Mouse (Mus musculus) left cerebral cortex, adult 8-10 months (tissue): ENCODE measurements at regions not wholly inside any gene's neighbourhood (a gene's known extent, or its start where the extent isn't known, plus 50 kb on each side); places are given as distances from the start of the nearest gene placed in this dataset.

Source experiments
- DNase-seq, 2 experiments: peaks; one replicate each; pipeline ENCODE4 v3.0.0; 2022; ENCODE audit warnings: low spot score in 2 of 2
- microRNA-seq, 2 experiments: library from miRNA; unstranded; fragments of <30 nt; microRNA quantifications; one replicate each; pipeline ENCODE4 v1.2.0; 2022

GRCm38 (mm10) chr10:97346949-97347348 is 132.5 kb upstream of the Dcn start:
- no peak for DNase-seq

- no peak for DNase-seq
Measured at GRCm38 (mm10) chr10:97368625-97369024, 110.8 kb upstream of the Dcn start.

- DNase-seq: peak in 1 of 2 experiments; percentile 9
Measured at GRCm38 (mm10) chr10:97375824-97376223, 103.6 kb upstream of the Dcn start.

DNA sequence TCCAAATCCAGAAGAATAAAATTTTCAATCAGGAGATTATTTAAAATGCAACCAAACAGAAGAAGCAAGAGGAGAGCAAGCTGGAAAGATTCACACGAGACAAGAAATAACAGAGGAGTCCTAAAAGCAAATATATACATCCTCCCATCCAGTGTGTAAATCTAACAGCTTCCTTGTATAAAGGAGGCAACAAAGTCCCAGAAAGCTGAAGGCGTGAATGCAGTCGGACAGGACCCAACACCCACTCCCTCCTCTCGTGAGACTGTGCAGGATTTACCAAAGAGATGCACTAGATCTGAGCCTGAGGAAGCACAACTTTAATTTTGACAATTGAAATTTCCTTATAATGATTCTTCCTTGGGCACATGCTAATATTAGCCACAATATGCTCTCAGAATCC is 103.0 kb upstream of the Dcn start:
- no peak for DNase-seq

- no peak for DNase-seq
Measured at GRCm38 (mm10) chr10:97381586-97381985, 97.8 kb upstream of the Dcn start.

- DNase-seq: no peak
Measured at GRCm38 (mm10) chr10:97383881-97384280, 95.5 kb upstream of the Dcn start.

DNA sequence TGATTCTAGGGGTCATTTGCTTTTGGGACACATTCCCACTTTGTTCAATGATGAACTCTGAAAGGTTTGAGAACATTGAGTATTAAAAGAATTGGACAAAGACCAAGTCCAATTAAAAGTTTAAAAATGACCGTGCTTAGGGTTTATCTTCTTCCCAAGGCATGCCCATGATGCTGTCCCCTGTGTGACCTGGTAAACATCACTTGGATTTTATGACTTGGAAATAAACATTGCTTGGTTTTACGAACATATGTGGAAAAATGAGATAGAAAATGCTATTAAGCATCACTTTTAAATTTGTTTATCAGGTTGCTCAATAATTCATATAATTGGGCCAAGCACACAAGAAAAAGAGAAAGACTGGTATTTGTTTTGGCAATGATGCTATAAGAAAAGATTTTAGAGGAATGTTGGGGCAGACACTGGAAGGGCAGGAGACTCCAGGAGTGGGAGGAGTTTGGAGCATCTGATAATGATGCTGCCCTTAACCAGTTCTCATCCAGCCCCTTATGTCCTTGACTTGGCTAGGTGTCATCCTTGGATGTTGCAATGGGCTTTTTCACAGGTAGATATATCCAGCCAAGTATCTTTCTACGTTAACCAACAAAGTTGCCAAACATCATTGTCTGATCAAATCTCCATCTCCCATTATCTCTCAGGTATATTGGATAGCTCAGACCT is 92.1 kb upstream of the Dcn start:
- no peak for DNase-seq

- DNase-seq: no peak
Measured at GRCm38 (mm10) chr10:97389647-97390590, 89.5 kb upstream of the Dcn start.

- no peak for DNase-seq
Measured at GRCm38 (mm10) chr10:97397062-97397771, 82.2 kb upstream of the Dcn start.

GRCm38 (mm10) chr10:97397896-97398295 is 81.5 kb upstream of the Dcn start:
- DNase-seq: no peak

- DNase-seq: no peak
Measured at GRCm38 (mm10) chr10:97402524-97402923, 76.9 kb upstream of the Dcn start.

DNA sequence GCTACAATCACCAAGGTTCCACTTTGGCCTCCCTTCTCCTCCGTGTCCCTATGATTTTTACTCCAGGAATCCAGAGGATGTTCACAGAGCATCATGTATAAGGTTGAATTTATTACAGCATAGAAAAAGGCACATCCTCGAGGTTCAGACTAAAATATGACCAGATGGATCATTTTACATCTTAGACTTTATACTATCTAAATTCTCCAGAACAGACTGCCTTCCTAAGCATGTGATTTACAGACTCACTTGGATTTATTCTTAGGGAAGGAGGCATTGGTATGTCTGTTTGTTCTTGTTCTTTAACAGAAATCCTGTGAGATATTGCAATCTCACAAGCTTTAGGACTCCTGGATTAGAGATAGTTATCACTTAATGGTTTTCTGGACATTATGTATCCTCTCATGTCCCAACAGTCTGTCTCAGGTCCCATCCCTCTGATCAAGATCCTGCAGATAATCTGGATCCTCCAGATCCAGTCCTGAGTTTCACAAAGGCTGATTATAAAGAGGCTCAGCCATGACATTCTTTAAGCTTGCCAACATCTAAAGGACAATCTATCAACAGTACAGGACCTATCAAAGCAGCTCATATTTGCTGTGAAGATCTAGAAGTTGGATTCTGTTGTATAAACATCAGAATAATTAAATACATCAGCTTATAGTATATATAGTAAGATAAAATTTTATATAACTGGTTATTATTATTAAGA is 75.2 kb upstream of the Dcn start:
- no peak for DNase-seq

- no peak for DNase-seq
Measured at GRCm38 (mm10) chr10:97409181-97409581, 70.2 kb upstream of the Dcn start.

- DNase-seq: no peak
Measured at GRCm38 (mm10) chr10:97409909-97410308, 69.5 kb upstream of the Dcn start.

DNA sequence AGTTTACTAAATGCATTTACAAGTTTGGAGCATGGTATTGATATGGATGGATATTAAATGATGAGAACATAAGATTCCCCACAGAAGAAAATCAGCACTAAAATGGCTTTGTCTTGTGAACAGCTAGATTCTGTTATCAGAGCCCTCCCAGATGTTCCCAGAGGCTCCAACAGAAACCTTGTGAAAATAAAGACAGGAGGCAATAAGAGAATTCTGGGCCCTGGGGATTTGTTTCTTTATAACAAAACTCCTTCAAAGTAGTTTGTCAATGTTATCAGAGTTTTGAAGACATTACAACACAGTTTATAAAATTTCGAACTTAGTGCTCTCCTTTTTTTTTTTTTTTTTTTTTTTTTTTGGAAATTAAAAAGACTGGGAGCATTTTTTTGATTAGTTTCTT is 56.8 kb upstream of the Dcn start:
- no peak for DNase-seq

GRCm38 (mm10) chr10:97423039-97423700 is 56.2 kb upstream of the Dcn start:
- DNase-seq: no peak

Small RNAs in the stretch of these regions (microRNA-seq; reads per million reads assigned to microRNA genes)
- gene Gm24587 (0 reads per million in 2 experiments), gene Mir3966 (0 reads per million in 2 experiments)
